Mouse (Mus musculus) forebrain, embryonic 11.5 days (tissue): ENCODE data around the gene Selenon. TPM values are rescaled to one million over a fixed set of nuclear protein-coding genes. Genes with fewer than 3 reads are reported as not detected.

Source experiments
- ATAC-seq: fragments of 200-750 bp; cut with Nextera tagmentation; replicated peaks from 2 replicates; pipeline ENCODE4 v1.8.0; 2017; ENCODE audit warnings: moderate TSS enrichment; ENCODE audit not compliant: low FRiP score
- DNase-seq: peaks from one replicate; pipeline ENCODE4 v3.0.0-alpha.2; 2017; ENCODE audit warnings: low spot score
- H3K27ac ChIP-seq: fragments of 300-500 bp; sonication (generic); 2 replicates; pipeline ENCODE4 v1.5.1; 2014; ENCODE audit warnings: low read depth, low read length
- H3K27me3 ChIP-seq: fragments of 300-500 bp; sonication (generic); 2 replicates; pipeline ENCODE4 v1.6.1; 2014; ENCODE audit warnings: mild to moderate bottlenecking, low read length, mixed read lengths; ENCODE audit not compliant: control insufficient read depth, insufficient read depth
- H3K36me3 ChIP-seq: fragments of 300-500 bp; sonication (generic); 2 replicates; pipeline ENCODE4 v1.6.1; 2014; ENCODE audit warnings: mild to moderate bottlenecking, low read length, moderate library complexity, mixed read lengths; ENCODE audit not compliant: control insufficient read depth, insufficient read depth
- H3K4me1 ChIP-seq: fragments of 300-500 bp; sonication (generic); replicated peaks from 2 replicates; pipeline ENCODE4 v1.6.1; 2014; ENCODE audit warnings: low read length, mixed read lengths; ENCODE audit not compliant: control insufficient read depth, insufficient read depth
- H3K4me2 ChIP-seq: fragments of 300-500 bp; sonication (generic); 2 replicates; pipeline ENCODE4 v1.6.1; 2014; ENCODE audit warnings: low read depth, mild to moderate bottlenecking, low read length, moderate library complexity, mixed read lengths; ENCODE audit not compliant: severe bottlenecking
- H3K4me3 ChIP-seq: fragments of 300-500 bp; sonication (generic); 2 replicates; pipeline ENCODE4 v1.5.1; 2014; ENCODE audit warnings: low read depth, low read length
- H3K9ac ChIP-seq: fragments of 300-500 bp; sonication (generic); 2 replicates; pipeline ENCODE4 v1.6.1; 2014; ENCODE audit warnings: low read length
- H3K9me3 ChIP-seq: fragments of 300-500 bp; sonication (generic); 2 replicates; pipeline ENCODE4 v1.6.1; 2016; ENCODE audit warnings: low read length, mixed read lengths; ENCODE audit not compliant: control insufficient read depth
- WGBS: fragments of 180-500 bp; shearing (Covaris S2); extraction: QIAGEN DNeasy Blood & Tissue Kit; methylation state at CpG from one replicate; pipeline ENCODE4 v1.1.7; 2014; 5-methylcytosine and 5-hydroxymethylcytosine counted together
- polyA plus RNA-seq: library from polyadenylated mRNA; unstranded; fragments of >200 nt; fragmentation: Nextera tagmentation; extraction: Ambion mirVana; gene quantifications from 2 replicates; pipeline ENCODE4 v1.2.1, GENCODE M21; 2014

Gene Selenon
- polyA plus RNA-seq, 1 experiment from 2014 or later: 38.5 TPM

GRCm38 (mm10) chr4:134526220-134526619 is 25.7 kb downstream of the Selenon start:
- no peaks in the 10 kb centered on the region for H3K27me3 ChIP-seq
- peaks cover 4% of the 10 kb centered on the region; the same call in 1 of the 2 replicates for H3K4me1 ChIP-seq
- H3K4me3 ChIP-seq: no peak overlapping the region
- H3K4me2 ChIP-seq: no peak overlapping the region
- H3K9me3 ChIP-seq: no peaks in the 10 kb centered on the region
- ATAC-seq (no peak), DNase-seq (no peak)
- no peak overlapping the region for H3K9ac ChIP-seq
- H3K27ac ChIP-seq: no peak overlapping the region
- no peaks in the 10 kb centered on the region; the same call in 1 of the 2 replicates for H3K36me3 ChIP-seq
- 77% methylated on average over 5 of the region's 5 CpGs for WGBS

GRCm38 (mm10) chr4:134525806-134526205 is 26.2 kb downstream of the Selenon start:
- ATAC-seq (no peak), DNase-seq (peak; percentile 68)
- Histone ChIP-seq H3K27me3 (no peaks in the 10 kb centered on the region), H3K9ac (no peak overlapping the region), H3K27ac (no peak overlapping the region), H3K4me3 (no peak overlapping the region), H3K4me1 (peaks cover 4% of the 10 kb centered on the region; the same call in 1 of the 2 replicates), H3K36me3 (no peaks in the 10 kb centered on the region; the same call in 1 of the 2 replicates), H3K9me3 (no peaks in the 10 kb centered on the region), H3K4me2 (no peak overlapping the region)
- 61% methylated on average over 5 of the region's 5 CpGs for WGBS

GRCm38 (mm10) chr4:134523447-134523846 is 28.5 kb downstream of the Selenon start:
- WGBS: 91% methylated on average over 4 of the region's 4 CpGs
- ATAC-seq (no peak), DNase-seq (no peak)
- H3K4me3 ChIP-seq: no peak overlapping the region
- no peak overlapping the region for H3K9ac ChIP-seq
- no peak overlapping the region for H3K27ac ChIP-seq
- no peak overlapping the region for H3K4me2 ChIP-seq
- peaks cover 4% of the 10 kb centered on the region; the same call in 1 of the 2 replicates for H3K4me1 ChIP-seq
- H3K36me3 ChIP-seq: no peaks in the 10 kb centered on the region; the same call in 1 of the 2 replicates
- no peaks in the 10 kb centered on the region for H3K27me3 ChIP-seq
- no peaks in the 10 kb centered on the region for H3K9me3 ChIP-seq

DNA sequence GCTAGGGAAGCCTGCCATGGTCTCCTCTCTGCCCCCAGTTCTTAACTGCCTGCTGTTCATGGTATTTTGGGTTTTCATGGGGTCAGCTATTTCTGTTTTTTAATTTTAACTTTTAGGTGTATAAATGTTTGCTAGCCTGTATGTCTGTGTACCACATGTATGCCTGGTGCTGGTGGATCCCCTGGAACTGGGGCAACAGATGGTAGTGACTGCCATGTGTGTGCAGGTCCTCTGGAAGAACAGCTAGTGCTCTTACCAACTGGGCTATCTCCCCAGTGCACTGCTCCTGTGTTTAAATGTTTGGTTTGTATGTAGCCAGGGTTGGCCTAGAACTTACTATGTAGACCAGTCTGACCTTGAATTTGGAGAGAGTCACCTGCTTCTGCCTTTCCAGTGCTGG is 32.7 kb downstream of the Selenon start:
- Histone ChIP-seq H3K27me3 (no peaks in the 10 kb centered on the region), H3K4me1 (no peaks in the 10 kb centered on the region; the same call in 1 of the 2 replicates), H3K4me3 (no peak overlapping the region), H3K4me2 (no peak overlapping the region), H3K27ac (no peak overlapping the region), H3K36me3 (no peaks in the 10 kb centered on the region; the same call in 1 of the 2 replicates), H3K9me3 (no peaks in the 10 kb centered on the region), H3K9ac (no peak overlapping the region)
- DNase-seq (no peak), ATAC-seq (no peak)

GRCm38 (mm10) chr4:134518541-134518940 is 33.4 kb downstream of the Selenon start:
- WGBS: 94% methylated on average over 4 of the region's 4 CpGs
- Histone ChIP-seq H3K4me2 (no peak overlapping the region), H3K27me3 (no peaks in the 10 kb centered on the region), H3K4me3 (no peak overlapping the region), H3K9ac (no peak overlapping the region), H3K36me3 (no peaks in the 10 kb centered on the region; the same call in 1 of the 2 replicates), H3K27ac (no peak overlapping the region), H3K9me3 (no peaks in the 10 kb centered on the region), H3K4me1 (no peaks in the 10 kb centered on the region; the same call in 1 of the 2 replicates)
- no peak for ATAC-seq
- no peak for DNase-seq

GRCm38 (mm10) chr4:134517719-134518118 is 34.2 kb downstream of the Selenon start:
- WGBS: 87% methylated on average over 10 of the region's 10 CpGs
- Histone ChIP-seq H3K27me3 (no peaks in the 10 kb centered on the region), H3K4me3 (no peak overlapping the region), H3K4me2 (no peak overlapping the region), H3K9ac (no peak overlapping the region), H3K36me3 (no peaks in the 10 kb centered on the region; the same call in 1 of the 2 replicates), H3K27ac (no peak overlapping the region), H3K4me1 (peaks cover under 1% of the 10 kb centered on the region; the same call in 1 of the 2 replicates), H3K9me3 (no peaks in the 10 kb centered on the region)
- DNase-seq: no peak
- ATAC-seq: no peak

GRCm38 (mm10) chr4:134516981-134517380 is 35.0 kb downstream of the Selenon start:
- DNase-seq (no peak), ATAC-seq (no peak)
- no peak overlapping the region for H3K4me3 ChIP-seq
- no peaks in the 10 kb centered on the region for H3K27me3 ChIP-seq
- no peak overlapping the region for H3K27ac ChIP-seq
- no peaks in the 10 kb centered on the region for H3K9me3 ChIP-seq
- WGBS: 86% methylated on average over 8 of the region's 8 CpGs
- H3K9ac ChIP-seq: no peak overlapping the region
- H3K4me1 ChIP-seq: peaks cover 4% of the 10 kb centered on the region; the same call in 1 of the 2 replicates
- H3K4me2 ChIP-seq: no peak overlapping the region
- H3K36me3 ChIP-seq: no peaks in the 10 kb centered on the region; the same call in 1 of the 2 replicates

DNA sequence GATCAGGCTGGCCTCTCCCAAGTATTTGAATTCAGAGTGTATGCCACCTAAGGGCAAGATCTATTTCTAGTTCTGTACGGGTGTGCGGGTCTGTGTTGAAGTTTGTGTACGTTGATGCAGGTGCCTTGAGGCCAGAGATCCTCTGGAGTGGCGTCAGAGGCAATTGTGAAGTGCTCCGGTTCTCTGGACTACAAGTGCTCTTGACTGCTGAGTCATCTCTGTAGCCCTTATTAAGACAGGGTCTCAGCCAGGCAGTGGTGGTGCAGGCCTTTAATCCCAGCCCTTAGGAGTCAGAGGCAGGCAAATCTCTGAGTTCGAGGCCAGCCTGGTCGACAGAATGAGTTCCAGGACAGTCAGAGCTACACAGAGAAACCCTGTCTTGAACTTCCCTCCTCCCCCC is 36.4 kb downstream of the Selenon start:
- H3K27me3 ChIP-seq: no peaks in the 10 kb centered on the region
- 82% methylated on average over 7 of the region's 7 CpGs for WGBS
- no peaks in the 10 kb centered on the region for H3K36me3 ChIP-seq
- no peak overlapping the region for H3K4me3 ChIP-seq
- H3K27ac ChIP-seq: no peak overlapping the region
- no peak overlapping the region for H3K9ac ChIP-seq
- no peaks in the 10 kb centered on the region for H3K9me3 ChIP-seq
- H3K4me2 ChIP-seq: no peak overlapping the region
- ATAC-seq (no peak), DNase-seq (no peak)
- H3K4me1 ChIP-seq: peaks cover 4% of the 10 kb centered on the region; the same call in 1 of the 2 replicates

GRCm38 (mm10) chr4:134514309-134514930 is 37.5 kb downstream of the Selenon start:
- no peaks in the 10 kb centered on the region for H3K9me3 ChIP-seq
- H3K36me3 ChIP-seq: no peaks in the 10 kb centered on the region
- no peak overlapping the region for H3K9ac ChIP-seq
- no peak overlapping the region for H3K4me2 ChIP-seq
- H3K27ac ChIP-seq: no peak overlapping the region
- peaks cover 4% of the 10 kb centered on the region; the same call in 1 of the 2 replicates for H3K4me1 ChIP-seq
- H3K27me3 ChIP-seq: no peaks in the 10 kb centered on the region
- 88% methylated on average over 11 of the region's 11 CpGs for WGBS
- no peak overlapping the region for H3K4me3 ChIP-seq
- DNase-seq: no peak
- ATAC-seq: no peak
